ENCODE assay signal across 8 mouse cellular contexts in the genomic region with DNA sequence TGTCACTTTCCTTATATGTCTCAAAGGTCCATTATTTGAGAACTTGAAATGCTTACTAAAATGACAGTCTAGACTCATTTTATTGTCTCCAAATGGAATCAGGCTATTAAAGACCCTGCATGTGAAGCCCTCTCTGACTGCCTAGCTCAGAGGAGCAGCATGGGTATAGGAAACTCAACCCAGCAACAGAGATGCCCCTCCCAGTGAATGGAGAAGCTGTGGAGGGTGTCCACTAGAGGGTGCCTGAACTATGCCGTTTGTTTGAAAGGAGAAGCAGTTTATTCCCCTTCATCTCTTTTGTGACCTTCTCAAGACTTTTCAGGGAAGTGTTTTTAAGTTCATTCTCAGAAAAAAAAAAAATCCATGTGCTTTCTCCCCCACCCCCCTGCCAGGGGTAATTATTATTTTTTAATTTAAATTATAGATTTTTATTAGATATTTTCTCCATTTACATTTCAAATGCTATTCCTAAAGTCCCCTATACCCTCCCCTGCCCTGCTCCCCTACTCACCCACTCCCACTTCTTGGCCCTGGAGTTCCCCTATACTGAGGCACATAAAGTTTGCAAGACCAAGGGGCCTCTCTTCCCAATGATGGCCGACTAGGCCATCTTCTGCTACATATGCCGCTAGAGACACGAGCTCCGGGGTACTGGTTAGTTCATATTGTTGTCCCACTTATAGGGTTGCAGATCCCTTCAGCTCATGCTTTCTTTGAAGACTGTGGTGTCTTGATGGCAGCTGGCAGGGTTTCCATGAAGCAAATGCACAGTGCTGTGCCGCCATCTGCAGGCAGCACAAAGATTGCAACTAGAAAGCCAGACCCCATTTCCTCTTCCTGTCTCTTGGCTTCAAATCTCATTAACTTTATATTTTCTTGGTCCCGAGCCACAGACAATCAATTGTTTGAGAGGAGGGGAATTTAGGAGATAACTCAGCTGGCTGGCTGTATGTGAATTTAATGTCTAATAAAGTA. TPM values are rescaled to one million over a fixed set of nuclear protein-coding genes. Genes with fewer than 3 reads are reported as not detected.
A peak's percentile ranks its signal among the peaks of the same experiment; 100 is the strongest.
DNase-seq lines count a peak whose midpoint lies in the region.

No protein-coding gene starts in this region.

- peak; percentile 13 for DNase-seq in WW6 (ENCODE audit: low read depth, low spot score)
- peak; percentile 83 to 89 for DNase-seq in cerebellum, postnatal 14 days
- peak; percentile 72 for DNase-seq in gastrocnemius, adult 18-20 months (ENCODE audit: low spot score)
- DNase-seq in hindlimb bud, embryonic 11.5 days (ENCODE audit: extremely low spot score, low read depth, low spot score), result peak; percentile 30
- DNase-seq in left cerebral cortex, adult 18-20 months (ENCODE audit: low spot score in 2 of 2), result peak; percentile 83 to 85
- DNase-seq in mesoderm, embryonic 11.5 days (ENCODE audit: low read depth, low spot score), result peak; percentile 84
- DNase-seq in right cerebral cortex, postnatal 14 days, result peak; percentile 81
- peak; percentile 77 for DNase-seq in urinary bladder, postnatal 14 days (ENCODE audit: low spot score)

RNA-seq across cellular contexts. Expression of a gene that starts 42.5 kb away (rescaled TPM):
- total RNA-seq in gastrocnemius, adult 18-20 months (2021), result 10 to 100 TPM; 23.1 to 29.2 TPM
- total RNA-seq in left cerebral cortex, adult 18-20 months (2021), result 10 to 100 TPM; 65.6 to 71.5 TPM

Comparison
In these comparisons a context has a peak if more than half of its experiments do, and no peak if none do; other contexts are left out.
1. Peak in every context shown above with its lines: DNase-seq.
2. DNase-seq: peak in every context shown above with its lines; median percentile 86 in cerebellum, postnatal 14 days; 84 in left cerebral cortex, adult 18-20 months; 84 in mesoderm, embryonic 11.5 days; 81 in right cerebral cortex, postnatal 14 days; 77 in urinary bladder, postnatal 14 days; 72 in gastrocnemius, adult 18-20 months; 30 in hindlimb bud, embryonic 11.5 days; 13 in WW6.